Mouse (Mus musculus): ENCODE results near the gene Dnmt1. TPM values are rescaled to one million over a fixed set of nuclear protein-coding genes. Genes with fewer than 3 reads are reported as not detected.

Dnmt1 gene
- polyA plus RNA-seq, 1 experiment from 2014 or later: 46.8 TPM

DNA sequence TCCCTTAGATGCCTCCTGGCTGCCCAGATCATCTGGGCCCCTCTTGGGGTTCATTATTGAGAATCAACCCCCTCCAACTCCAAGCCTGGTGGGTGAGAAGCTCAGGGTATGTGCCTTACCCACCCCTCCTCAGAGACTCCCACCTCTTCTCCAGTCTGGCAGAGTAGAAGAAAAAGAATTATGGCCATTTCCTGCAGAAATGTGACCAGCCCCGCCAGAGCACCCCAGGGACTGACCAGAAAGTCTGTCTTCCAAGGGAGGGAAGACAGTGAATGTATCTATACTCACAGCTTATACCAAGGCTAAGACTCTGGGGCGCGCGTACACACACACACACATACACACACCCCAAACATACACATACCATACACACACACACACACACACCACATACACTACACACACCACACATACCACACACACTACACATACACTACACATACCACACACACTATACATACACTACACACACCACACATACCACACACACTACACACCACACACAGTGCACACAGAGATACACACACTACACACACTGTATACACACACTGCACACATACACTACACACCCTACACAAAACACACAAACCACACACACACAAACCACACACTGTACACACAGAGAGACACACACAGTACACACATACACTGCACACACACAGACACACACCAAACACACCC, 13.5 kb upstream of the Dnmt1 start:
- Histone ChIP-seq H3K4me1 (ENCODE audit: control insufficient read depth, insufficient read depth, low read length) (peaks cover 32% of the 10 kb centered on the region), H3K27ac (replicated peaks; ENCODE audit: low read depth, low read length) (peak overlapping the region; percentile 91), H3K27me3 (replicated peaks; ENCODE audit: control insufficient read depth, insufficient read depth, low read length) (no peaks in the 10 kb centered on the region), H3K9ac (ENCODE audit: low read depth, low read length) (peak overlapping the region; percentile 45), H3K4me3 (ENCODE audit: low read depth, low read length) (peak overlapping the region; percentile 87), H3K4me2 (ENCODE audit: low read depth, low read length) (peak overlapping the region; percentile 82), H3K36me3 (ENCODE audit: control insufficient read depth, insufficient read depth, low read length) (peaks cover 12% of the 10 kb centered on the region), H3K9me3 (ENCODE audit: control insufficient read depth, low read length) (no peaks in the 10 kb centered on the region)
- DNase-seq (ENCODE audit: low spot score): no peak
- WGBS: 79% methylated on average over 4 of the region's 4 CpGs
- no peak for ATAC-seq (ENCODE audit: low read depth)

DNA sequence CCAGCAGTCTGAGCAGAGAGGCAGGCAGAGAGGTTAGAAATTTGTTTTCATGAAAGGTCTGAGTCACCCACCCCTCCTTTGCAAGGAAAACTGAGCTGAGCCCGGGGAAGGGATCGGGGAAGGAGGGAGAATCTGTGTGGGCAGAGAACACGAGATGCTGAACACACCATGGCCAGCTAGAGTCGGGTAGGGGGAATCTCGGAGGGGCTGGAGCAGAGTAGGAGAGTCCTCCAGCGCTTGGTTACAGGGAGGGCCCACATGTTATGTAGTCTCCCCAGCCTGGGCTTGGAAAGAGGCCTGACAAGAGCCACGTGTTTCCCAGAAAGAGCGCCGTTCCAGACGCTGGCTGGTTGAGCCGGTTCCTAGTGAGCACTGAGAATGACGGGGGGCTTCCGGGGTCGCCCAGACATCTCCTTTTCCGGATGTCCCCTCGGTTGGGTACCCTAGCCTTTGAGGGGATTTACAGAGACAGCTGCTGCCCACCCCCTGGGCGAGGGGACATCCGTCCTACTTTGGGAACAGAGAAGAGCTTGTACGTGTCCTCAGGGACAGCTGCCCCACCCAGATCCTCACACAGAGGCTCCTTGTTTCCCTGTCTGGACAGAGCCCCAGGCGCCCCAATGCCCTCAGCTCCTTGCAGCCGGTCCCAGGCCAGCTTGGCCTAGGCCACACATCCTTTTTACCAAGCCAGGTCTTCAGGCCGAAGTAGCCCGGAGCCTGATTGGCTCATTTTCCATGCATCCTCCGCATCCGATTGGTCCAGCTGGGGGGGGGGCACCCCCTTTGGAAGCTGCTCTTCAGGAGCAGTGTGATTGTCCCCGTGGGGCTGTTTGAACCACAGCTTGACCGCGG, 12.7 kb upstream of the Dnmt1 start:
- peak; percentile 73 for ATAC-seq (ENCODE audit: low read depth)
- Histone ChIP-seq H3K4me3 (ENCODE audit: low read depth, low read length) (peak overlapping the region; percentile 87), H3K27ac (replicated peaks; ENCODE audit: low read depth, low read length) (peak overlapping the region; percentile 91), H3K9me3 (ENCODE audit: control insufficient read depth, low read length) (no peaks in the 10 kb centered on the region), H3K36me3 (ENCODE audit: control insufficient read depth, insufficient read depth, low read length) (peaks cover 20% of the 10 kb centered on the region), H3K27me3 (replicated peaks; ENCODE audit: control insufficient read depth, insufficient read depth, low read length) (no peaks in the 10 kb centered on the region), H3K4me2 (ENCODE audit: low read depth, low read length) (peak overlapping the region; percentile 82), H3K4me1 (ENCODE audit: control insufficient read depth, insufficient read depth, low read length) (peaks cover 32% of the 10 kb centered on the region), H3K9ac (ENCODE audit: low read depth, low read length) (peak overlapping the region; percentile 45)
- DNase-seq (ENCODE audit: low spot score): peak; percentile 92
- WGBS: 11% methylated on average over 26 of the region's 28 CpGs

DNA sequence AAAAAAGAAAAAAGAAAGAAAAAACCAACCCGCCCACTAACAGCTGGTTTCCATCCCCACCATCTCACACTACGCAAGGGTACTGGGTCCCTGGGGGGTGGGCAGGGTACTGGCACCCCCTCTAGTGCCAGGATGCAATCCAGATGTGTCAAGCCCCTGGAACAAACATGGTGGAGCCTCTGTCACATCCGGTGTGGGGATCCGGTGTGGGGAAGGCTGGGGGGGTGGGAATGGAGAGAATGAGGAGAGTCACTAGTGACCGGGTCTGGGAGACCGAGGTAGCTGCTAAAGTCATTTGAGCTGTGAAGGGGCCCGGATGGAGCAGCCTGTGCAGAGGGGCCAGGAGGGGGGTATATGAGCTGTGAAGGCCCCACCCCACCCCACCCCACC, 12.1 kb upstream of the Dnmt1 start:
- Histone ChIP-seq H3K9me3 (ENCODE audit: control insufficient read depth, low read length) (no peaks in the 10 kb centered on the region), H3K4me2 (ENCODE audit: low read depth, low read length) (peak overlapping the region; percentile 82), H3K4me1 (ENCODE audit: control insufficient read depth, insufficient read depth, low read length) (peaks cover 27% of the 10 kb centered on the region), H3K27ac (replicated peaks; ENCODE audit: low read depth, low read length) (peak overlapping the region; percentile 91), H3K36me3 (ENCODE audit: control insufficient read depth, insufficient read depth, low read length) (peaks cover 26% of the 10 kb centered on the region), H3K27me3 (replicated peaks; ENCODE audit: control insufficient read depth, insufficient read depth, low read length) (no peaks in the 10 kb centered on the region), H3K4me3 (ENCODE audit: low read depth, low read length) (peak overlapping the region; percentile 87), H3K9ac (ENCODE audit: low read depth, low read length) (peak overlapping the region; percentile 45; the same call in 1 of the 2 replicates)
- 17% methylated on average over 7 of the region's 7 CpGs for WGBS
- DNase-seq (ENCODE audit: low spot score) (peak; percentile 89), ATAC-seq (ENCODE audit: low read depth) (peak; percentile 62)

DNA sequence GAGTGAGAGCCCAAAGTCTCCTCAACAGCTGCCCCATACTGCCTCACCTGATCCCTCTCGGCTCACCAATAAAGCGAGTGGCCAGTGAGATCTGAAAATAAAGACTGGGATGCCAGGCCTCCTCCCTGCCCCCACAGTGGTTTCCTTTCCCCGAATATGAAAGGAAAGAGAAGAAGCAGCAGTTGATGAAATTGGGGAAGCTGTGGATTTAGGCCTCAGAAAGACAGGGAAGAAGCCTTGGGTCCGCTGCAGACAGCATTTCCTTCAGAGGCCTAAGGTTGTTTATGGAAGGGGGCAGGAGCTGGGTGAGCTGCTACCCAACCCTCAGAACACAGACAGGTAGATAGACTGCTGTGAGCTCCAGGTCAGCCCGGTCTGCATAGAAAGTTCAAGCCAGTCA, 7.1 kb upstream of the Dnmt1 start:
- Histone ChIP-seq H3K4me1 (ENCODE audit: control insufficient read depth, insufficient read depth, low read length) (peaks cover 11% of the 10 kb centered on the region), H3K36me3 (ENCODE audit: control insufficient read depth, insufficient read depth, low read length) (peaks cover 57% of the 10 kb centered on the region), H3K4me3 (ENCODE audit: low read depth, low read length) (no peak overlapping the region), H3K9me3 (ENCODE audit: control insufficient read depth, low read length) (no peaks in the 10 kb centered on the region), H3K4me2 (ENCODE audit: low read depth, low read length) (no peak overlapping the region), H3K9ac (ENCODE audit: low read depth, low read length) (no peak overlapping the region), H3K27me3 (replicated peaks; ENCODE audit: control insufficient read depth, insufficient read depth, low read length) (no peaks in the 10 kb centered on the region), H3K27ac (replicated peaks; ENCODE audit: low read depth, low read length) (no peak overlapping the region)
- no peak for ATAC-seq (ENCODE audit: low read depth)
- 80% methylated on average over 5 of the region's 5 CpGs for WGBS
- no peak for DNase-seq (ENCODE audit: low spot score)

DNA sequence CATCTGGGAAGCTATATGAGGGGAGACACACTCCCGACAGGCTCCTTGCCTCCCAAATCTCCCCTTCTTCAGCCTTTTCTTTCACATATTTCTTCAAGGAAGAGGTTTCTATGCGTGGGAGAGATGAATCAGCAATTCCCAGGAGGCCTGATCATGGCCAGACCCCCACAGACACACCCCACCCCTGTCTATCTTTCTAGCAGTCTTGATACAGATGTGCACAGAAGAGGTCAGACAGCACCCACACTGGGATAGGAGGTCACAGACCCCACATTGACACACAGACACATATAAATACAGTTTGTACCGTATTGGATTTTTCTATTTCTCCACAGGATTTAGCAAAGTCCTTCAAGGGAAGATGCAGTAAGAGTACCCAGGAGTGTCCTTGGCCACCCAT, 6.3 kb upstream of the Dnmt1 start:
- H3K9ac ChIP-seq (ENCODE audit: low read depth, low read length): no peak overlapping the region
- ATAC-seq (ENCODE audit: low read depth): no peak

DNA sequence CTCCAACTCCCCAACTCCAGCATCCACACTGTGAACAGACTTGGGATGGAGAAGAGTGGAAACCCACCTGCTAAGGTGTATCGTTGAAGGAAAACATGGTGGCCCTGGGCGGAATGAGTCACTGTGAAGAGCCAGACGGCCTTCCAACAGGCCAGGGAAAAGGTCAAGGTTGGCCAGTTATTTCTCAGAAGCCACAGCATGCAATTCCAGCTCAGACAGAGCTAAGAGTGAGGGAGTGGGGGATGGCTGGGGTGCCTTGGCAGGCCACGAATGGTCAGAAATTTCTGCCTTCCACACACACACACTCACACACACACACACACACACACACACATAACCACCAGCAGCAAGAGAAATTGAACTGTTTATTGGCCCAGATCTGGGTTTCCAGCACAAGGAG, 5.9 kb upstream of the Dnmt1 start:
- no peak overlapping the region for H3K9ac ChIP-seq (ENCODE audit: low read depth, low read length)
- no peak for ATAC-seq (ENCODE audit: low read depth)
- no peak for DNase-seq (ENCODE audit: low spot score)
- no peaks in the 10 kb centered on the region for H3K9me3 ChIP-seq (ENCODE audit: control insufficient read depth, low read length)
- H3K27ac ChIP-seq (replicated peaks; ENCODE audit: low read depth, low read length): no peak overlapping the region
- WGBS: 89% methylated on average over 4 of the region's 4 CpGs
- no peaks in the 10 kb centered on the region for H3K27me3 ChIP-seq (replicated peaks; ENCODE audit: control insufficient read depth, insufficient read depth, low read length)
- peaks cover 57% of the 10 kb centered on the region for H3K36me3 ChIP-seq (ENCODE audit: control insufficient read depth, insufficient read depth, low read length)
- H3K4me1 ChIP-seq (ENCODE audit: control insufficient read depth, insufficient read depth, low read length): peaks cover 2% of the 10 kb centered on the region
- H3K4me3 ChIP-seq (ENCODE audit: low read depth, low read length): no peak overlapping the region
- H3K4me2 ChIP-seq (ENCODE audit: low read depth, low read length): no peak overlapping the region

More for the DNA sequence above, 6.3 kb upstream of the Dnmt1 start:
- DNase-seq (ENCODE audit: low spot score): no peak
- Histone ChIP-seq H3K27ac (replicated peaks; ENCODE audit: low read depth, low read length) (no peak overlapping the region), H3K9me3 (ENCODE audit: control insufficient read depth, low read length) (no peaks in the 10 kb centered on the region), H3K4me2 (ENCODE audit: low read depth, low read length) (no peak overlapping the region), H3K4me1 (ENCODE audit: control insufficient read depth, insufficient read depth, low read length) (peaks cover 6% of the 10 kb centered on the region), H3K27me3 (replicated peaks; ENCODE audit: control insufficient read depth, insufficient read depth, low read length) (no peaks in the 10 kb centered on the region), H3K36me3 (ENCODE audit: control insufficient read depth, insufficient read depth, low read length) (peaks cover 57% of the 10 kb centered on the region), H3K4me3 (ENCODE audit: low read depth, low read length) (no peak overlapping the region)
- 87% methylated on average over 3 of the region's 3 CpGs for WGBS

DNA sequence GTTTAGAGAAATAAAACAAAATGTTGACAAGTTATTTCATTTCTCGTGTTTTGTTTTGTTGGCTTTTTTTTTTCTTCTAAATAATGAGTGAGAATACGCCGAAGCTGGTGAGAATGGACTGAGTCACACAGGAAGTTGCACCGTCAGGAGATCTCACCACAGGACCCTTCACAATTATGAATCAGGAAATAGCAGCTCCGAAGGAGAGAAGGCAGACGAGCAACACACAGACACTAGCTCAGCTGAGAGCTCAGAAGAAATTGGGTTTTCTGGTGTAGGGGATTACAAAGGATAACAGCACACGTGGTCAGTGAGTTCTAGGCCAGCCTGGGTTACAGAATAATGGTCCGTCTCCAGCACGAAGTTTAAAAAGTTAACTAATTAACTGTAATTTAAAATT, 1.9 kb upstream of the Dnmt1 start:
- no peak overlapping the region for H3K27ac ChIP-seq (replicated peaks; ENCODE audit: low read depth, low read length)
- no peaks in the 10 kb centered on the region for H3K4me1 ChIP-seq (ENCODE audit: control insufficient read depth, insufficient read depth, low read length)
- H3K9ac ChIP-seq (ENCODE audit: low read depth, low read length): no peak overlapping the region
- H3K4me3 ChIP-seq (ENCODE audit: low read depth, low read length): no peak overlapping the region
- no peaks in the 10 kb centered on the region for H3K9me3 ChIP-seq (ENCODE audit: control insufficient read depth, low read length)
- peaks cover 29% of the 10 kb centered on the region for H3K36me3 ChIP-seq (ENCODE audit: control insufficient read depth, insufficient read depth, low read length)
- H3K27me3 ChIP-seq (replicated peaks; ENCODE audit: control insufficient read depth, insufficient read depth, low read length): no peaks in the 10 kb centered on the region
- DNase-seq (ENCODE audit: low spot score) (no peak), ATAC-seq (ENCODE audit: low read depth) (no peak)
- WGBS: 68% methylated on average over 9 of the region's 9 CpGs
- no peak overlapping the region for H3K4me2 ChIP-seq (ENCODE audit: low read depth, low read length)

DNA sequence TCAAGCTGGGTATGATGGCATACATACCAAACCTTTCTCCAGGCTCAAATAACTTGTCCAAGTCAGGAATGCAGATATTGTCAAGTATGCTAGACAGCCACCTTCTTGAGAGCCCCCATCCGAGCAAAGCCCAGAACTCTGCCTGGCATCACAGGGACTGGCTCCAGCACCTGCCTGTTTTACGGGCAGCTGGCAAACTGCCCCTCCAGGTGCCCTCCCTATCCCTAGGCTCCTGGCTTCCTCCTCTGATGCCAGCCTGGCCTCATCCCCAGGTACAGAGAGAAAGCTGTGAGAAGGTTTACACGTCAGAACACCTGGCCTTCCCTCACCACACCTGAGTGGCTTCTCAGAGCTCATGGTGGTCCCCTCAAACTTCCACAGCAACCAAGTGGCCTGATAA, 2.7 kb downstream of the Dnmt1 start:
- H3K9ac ChIP-seq (ENCODE audit: low read depth, low read length): no peak overlapping the region
- H3K4me1 ChIP-seq (ENCODE audit: control insufficient read depth, insufficient read depth, low read length): no peaks in the 10 kb centered on the region
- no peak for ATAC-seq (ENCODE audit: low read depth)
- no peaks in the 10 kb centered on the region for H3K36me3 ChIP-seq (ENCODE audit: control insufficient read depth, insufficient read depth, low read length)
- no peaks in the 10 kb centered on the region for H3K9me3 ChIP-seq (ENCODE audit: control insufficient read depth, low read length)
- DNase-seq (ENCODE audit: low spot score): no peak
- H3K27ac ChIP-seq (replicated peaks; ENCODE audit: low read depth, low read length): no peak overlapping the region
- H3K4me3 ChIP-seq (ENCODE audit: low read depth, low read length): no peak overlapping the region
- no peaks in the 10 kb centered on the region for H3K27me3 ChIP-seq (replicated peaks; ENCODE audit: control insufficient read depth, insufficient read depth, low read length)
- H3K4me2 ChIP-seq (ENCODE audit: low read depth, low read length): no peak overlapping the region
- WGBS: 81% methylated on average over 3 of the region's 3 CpGs

All from embryonic facial prominence, embryonic 14.5 days (tissue).